Mouse (Mus musculus) bone marrow macrophage, adult 2 months (primary cell): Measurements from ENCODE around the gene Fam207a.

ENCODE experiments used
- CTCF ChIP-seq: IDR thresholded peaks from 2 replicates; pipeline ENCODE4 v1.5.1; 2012; ENCODE audit warnings: low read depth, mild to moderate bottlenecking, low read length, moderate library complexity
- POLR2A ChIP-seq: IDR thresholded peaks from 2 replicates; pipeline ENCODE4 v1.6.1; 2012; ENCODE audit warnings: mild to moderate bottlenecking, low read depth, low read length, borderline replicate concordance

DNA sequence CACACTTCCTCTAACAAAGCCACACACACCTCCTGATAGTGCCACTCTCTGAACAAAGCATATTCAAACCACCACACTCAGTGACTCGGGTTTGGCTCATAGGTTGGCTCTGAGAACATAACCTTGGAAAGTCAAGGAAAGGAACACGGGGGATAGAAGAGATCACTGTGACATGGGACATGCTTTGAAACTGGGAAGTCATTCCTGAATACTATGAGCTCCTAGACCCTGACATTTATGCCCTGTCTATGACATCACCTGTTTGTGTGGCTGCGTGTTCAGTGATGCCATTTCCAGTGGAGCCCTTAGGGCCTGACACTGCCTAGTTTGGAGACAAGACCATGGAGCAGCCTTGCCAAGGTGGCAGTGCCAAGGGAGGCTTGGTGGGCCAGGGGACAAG lies 57.9 kb downstream of the Fam207a start:
- TF ChIP-seq POLR2A (no peak), CTCF (no peak)
